Mouse (Mus musculus) lung, postnatal 0 days (tissue): ENCODE measurements around the gene Mon2. TPM values are rescaled to one million over a fixed set of nuclear protein-coding genes. Genes with fewer than 3 reads are reported as not detected.
A peak's percentile ranks its signal among the peaks of the same experiment; 100 is the strongest.

Experiments used
- ATAC-seq: fragments of 200-750 bp; cut with Nextera tagmentation; 2 replicates; pipeline ENCODE4 v1.8.0; 2017; ENCODE audit warnings: moderate library complexity
- DNase-seq: peaks from one replicate; pipeline ENCODE4 v3.0.0-alpha.2; 2016; ENCODE audit warnings: low spot score
- H3K27ac ChIP-seq: fragments of 300-500 bp; sonication (generic); 2 replicates; pipeline ENCODE4 v1.5.1; 2014; ENCODE audit warnings: antibody characterized with exemption, mild to moderate bottlenecking, low read length, mixed read lengths
- H3K27me3 ChIP-seq: fragments of 300-500 bp; sonication (generic); replicated peaks from 2 replicates; pipeline ENCODE4 v1.6.1; 2014; ENCODE audit warnings: low read length, mixed read lengths; ENCODE audit not compliant: insufficient read depth
- H3K36me3 ChIP-seq: fragments of 300-500 bp; sonication (generic); 2 replicates; pipeline ENCODE4 v1.6.1; 2014; ENCODE audit warnings: low read length, mixed read lengths; ENCODE audit not compliant: insufficient read depth
- H3K4me1 ChIP-seq: fragments of 300-500 bp; sonication (generic); 2 replicates; pipeline ENCODE4 v1.6.1; 2014; ENCODE audit warnings: antibody characterized with exemption, low read depth, low read length, mixed read lengths; ENCODE audit not compliant: insufficient read depth
- H3K4me2 ChIP-seq: fragments of 300-500 bp; sonication (generic); replicated peaks from 2 replicates; pipeline ENCODE4 v1.6.1; 2014; ENCODE audit warnings: low read depth, mild to moderate bottlenecking, low read length, moderate library complexity, mixed read lengths
- H3K4me3 ChIP-seq: fragments of 300-500 bp; sonication (generic); 2 replicates; pipeline ENCODE4 v1.5.1; 2014; ENCODE audit warnings: low read depth, low read length
- H3K9ac ChIP-seq: fragments of 300-500 bp; sonication (generic); replicated peaks from 2 replicates; pipeline ENCODE4 v1.6.1; 2014; ENCODE audit warnings: low read depth, mild to moderate bottlenecking
- H3K9me3 ChIP-seq: fragments of 300-500 bp; sonication (generic); 2 replicates; pipeline ENCODE4 v1.6.1; 2016; ENCODE audit warnings: low read length, mixed read lengths
- CTCF ChIP-seq: IDR thresholded peaks from 2 replicates; pipeline ENCODE4 v1.5.1; 2016; ENCODE audit warnings: antibody characterized with exemption, mild to moderate bottlenecking
- EP300 ChIP-seq: IDR thresholded peaks from 2 replicates; pipeline ENCODE4 v1.6.1; 2016; ENCODE audit warnings: antibody characterized with exemption, mild to moderate bottlenecking, control low read depth
- WGBS: fragments of 180-500 bp; shearing (Covaris S2); extraction: QIAGEN DNeasy Blood & Tissue Kit; methylation state at CpG from one replicate; pipeline ENCODE4 v1.1.7; 2014; 5-methylcytosine and 5-hydroxymethylcytosine counted together
- polyA plus RNA-seq: library from polyadenylated mRNA; unstranded; fragments of >200 nt; fragmentation: Nextera tagmentation; extraction: Ambion mirVana; gene quantifications from 2 replicates; pipeline ENCODE4 v1.2.1, GENCODE M21; 2015

Gene Mon2
- polyA plus RNA-seq, 1 experiment from 2014 or later = 26.4 TPM

DNA sequence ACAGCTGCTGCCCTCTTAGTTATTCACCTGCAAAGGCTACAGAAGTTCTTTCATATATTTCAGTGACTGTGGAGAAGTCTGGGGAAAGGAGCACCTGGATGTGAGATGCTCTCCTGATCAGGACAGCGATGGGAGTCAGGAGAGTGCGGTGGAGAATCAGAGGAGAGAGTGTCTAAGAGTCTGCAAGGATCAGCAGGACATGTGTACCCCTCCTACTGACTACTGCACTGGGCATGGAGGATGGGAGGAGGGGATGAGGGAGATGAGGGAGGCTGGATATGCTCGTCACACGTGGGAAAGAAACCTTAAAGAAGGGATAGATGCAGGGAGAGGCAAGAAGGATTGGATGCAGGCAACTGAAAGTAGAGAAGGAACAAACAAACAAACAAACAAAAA lies 112.1 kb downstream of the Mon2 start:
- Histone ChIP-seq H3K36me3 (no peaks in the 10 kb centered on the region), H3K4me2 (no peak overlapping the region), H3K27ac (no peak overlapping the region), H3K9me3 (no peaks in the 10 kb centered on the region), H3K9ac (no peak overlapping the region), H3K4me1 (peaks cover 11% of the 10 kb centered on the region; the same call in 1 of the 2 replicates), H3K4me3 (no peak overlapping the region), H3K27me3 (no peaks in the 10 kb centered on the region)
- no peak for ATAC-seq
- no peak for DNase-seq
- WGBS = 49% methylated on average over 4 of the region's 4 CpGs
- TF ChIP-seq CTCF (no peak), EP300 (no peak)

DNA sequence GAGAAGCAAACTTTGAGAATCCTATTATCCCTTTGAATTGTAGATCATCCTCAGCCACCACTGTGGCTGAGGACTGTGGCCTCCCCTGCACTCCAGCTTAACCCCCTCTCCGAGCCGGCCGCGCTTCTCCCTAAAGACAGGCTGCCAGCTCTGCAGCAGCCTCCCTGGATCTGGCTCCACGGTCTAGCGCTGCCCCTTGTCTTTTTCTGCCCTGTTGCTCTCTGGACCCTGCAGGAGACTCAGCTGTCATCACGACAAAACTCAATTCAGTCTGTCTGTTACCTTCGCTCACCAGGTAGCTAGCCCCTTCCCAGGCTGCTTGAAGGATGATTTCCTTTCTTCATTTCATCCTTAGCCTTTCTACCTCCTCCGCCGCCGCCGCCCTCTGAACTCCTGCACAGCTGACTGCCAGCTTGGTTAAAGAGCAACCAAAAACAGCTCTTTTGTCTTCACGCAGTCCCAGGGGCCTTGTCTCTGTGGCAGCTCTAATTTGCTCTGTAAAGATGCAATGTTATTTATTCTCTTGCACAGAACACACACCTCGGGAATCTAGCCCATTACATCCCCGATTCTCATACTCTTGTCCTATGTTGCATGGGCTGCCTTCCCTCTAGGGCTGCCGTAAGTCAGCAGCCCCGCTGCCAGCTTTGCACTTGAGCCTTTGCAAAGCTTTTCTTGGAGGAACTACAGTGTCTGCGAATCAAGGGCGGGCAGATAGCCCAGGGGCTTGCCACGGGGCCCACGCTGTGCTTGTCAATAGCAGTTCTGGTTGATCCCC lies 112.7 kb downstream of the Mon2 start:
- 17% methylated on average over 21 of the region's 21 CpGs for WGBS
- Histone ChIP-seq H3K9me3 (no peaks in the 10 kb centered on the region), H3K4me2 (peak overlapping the region; percentile 46), H3K4me1 (peaks cover 11% of the 10 kb centered on the region; the same call in 1 of the 2 replicates), H3K36me3 (no peaks in the 10 kb centered on the region), H3K27me3 (no peaks in the 10 kb centered on the region), H3K27ac (no peak overlapping the region), H3K4me3 (no peak overlapping the region), H3K9ac (no peak overlapping the region)
- no peak for DNase-seq
- ATAC-seq = no peak
- no peak for TF ChIP-seq EP300
- no peak for TF ChIP-seq CTCF

DNA sequence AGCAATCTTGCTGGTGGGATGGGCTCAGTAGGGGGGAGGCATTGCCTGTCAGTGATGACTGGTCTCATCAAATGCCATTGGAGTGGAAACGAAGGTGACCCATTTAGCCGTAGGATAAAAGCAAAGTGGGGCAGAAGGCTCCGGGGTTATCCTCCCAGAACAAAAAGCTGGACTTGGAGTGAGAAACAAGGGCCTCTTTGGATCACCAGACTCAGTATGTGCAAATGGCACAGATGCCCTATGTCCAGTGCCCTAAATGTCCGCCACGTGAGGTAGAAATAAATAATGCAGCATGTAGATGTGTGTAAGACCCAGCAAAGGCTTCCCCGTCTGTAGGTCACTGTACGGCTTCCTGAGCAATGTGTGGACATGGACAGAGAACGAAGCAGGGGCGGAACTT lies 113.7 kb downstream of the Mon2 start:
- WGBS = 74% methylated on average over 9 of the region's 9 CpGs
- ATAC-seq = no peak
- Histone ChIP-seq H3K4me1 (peaks cover 11% of the 10 kb centered on the region; the same call in 1 of the 2 replicates), H3K9me3 (no peaks in the 10 kb centered on the region), H3K4me3 (no peak overlapping the region), H3K9ac (no peak overlapping the region), H3K36me3 (no peaks in the 10 kb centered on the region), H3K4me2 (no peak overlapping the region), H3K27me3 (no peaks in the 10 kb centered on the region), H3K27ac (no peak overlapping the region)
- DNase-seq = no peak
- no peak for TF ChIP-seq CTCF
- no peak for TF ChIP-seq EP300

DNA sequence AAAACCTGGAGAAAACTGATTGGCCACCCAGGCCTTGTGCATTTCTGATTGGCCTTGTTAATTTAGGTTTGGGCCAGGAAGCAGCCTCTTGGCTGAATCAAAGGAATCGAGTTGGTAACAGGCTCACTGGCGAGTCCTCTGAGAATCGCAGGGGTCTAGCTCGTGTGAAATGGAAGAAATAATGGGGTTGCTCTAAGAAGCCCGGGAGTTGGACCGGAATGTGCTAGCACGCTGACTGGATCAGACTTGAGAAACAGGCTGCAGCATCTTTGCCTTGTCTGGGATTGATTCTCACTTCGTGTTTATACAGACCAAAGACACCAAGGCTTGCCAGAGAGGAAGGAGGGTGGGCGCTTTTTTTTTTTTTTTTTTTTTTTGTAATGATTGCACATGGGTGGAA lies 114.8 kb downstream of the Mon2 start:
- Histone ChIP-seq H3K27me3 (no peaks in the 10 kb centered on the region), H3K9ac (no peak overlapping the region), H3K36me3 (no peaks in the 10 kb centered on the region), H3K4me3 (no peak overlapping the region), H3K9me3 (no peaks in the 10 kb centered on the region), H3K4me1 (peaks cover 11% of the 10 kb centered on the region; the same call in 1 of the 2 replicates), H3K4me2 (no peak overlapping the region), H3K27ac (no peak overlapping the region)
- peak; percentile 59 for DNase-seq
- no peak for TF ChIP-seq EP300
- no peak for TF ChIP-seq CTCF
- peak; percentile 54 for ATAC-seq
- WGBS = 58% methylated on average over 9 of the region's 9 CpGs

DNA sequence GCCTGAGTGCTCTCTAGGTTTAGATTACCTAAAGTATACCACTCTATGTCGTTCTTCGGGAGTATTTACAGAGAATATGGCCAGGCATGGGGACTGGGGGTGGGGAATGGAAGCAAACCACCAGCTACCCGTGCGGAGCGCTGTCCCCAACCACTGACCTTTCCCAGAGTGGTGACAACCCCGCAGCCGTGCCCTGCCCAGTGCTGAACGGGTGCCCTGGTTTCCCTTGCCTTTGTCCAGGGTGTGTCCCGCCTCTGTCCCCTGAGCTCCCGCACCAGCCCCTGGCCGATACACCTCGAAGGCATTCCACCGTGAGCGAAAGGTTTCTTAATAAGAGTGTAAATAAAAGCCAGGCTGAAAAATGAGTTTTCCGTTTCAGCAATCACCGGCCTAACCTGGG lies 115.6 kb downstream of the Mon2 start:
- H3K27ac ChIP-seq = no peak overlapping the region
- no peaks in the 10 kb centered on the region for H3K9me3 ChIP-seq
- peaks cover 7% of the 10 kb centered on the region; the same call in 1 of the 2 replicates for H3K4me1 ChIP-seq
- no peak overlapping the region for H3K9ac ChIP-seq
- peak; percentile 29 for ATAC-seq
- WGBS = 34% methylated on average over 16 of the region's 16 CpGs
- no peak for DNase-seq
- H3K36me3 ChIP-seq = no peaks in the 10 kb centered on the region
- no peak overlapping the region for H3K4me3 ChIP-seq
- TF ChIP-seq CTCF (no peak), EP300 (no peak)
- H3K27me3 ChIP-seq = no peaks in the 10 kb centered on the region
- peak overlapping the region; percentile 27; the same call in 1 of the 2 replicates for H3K4me2 ChIP-seq

DNA sequence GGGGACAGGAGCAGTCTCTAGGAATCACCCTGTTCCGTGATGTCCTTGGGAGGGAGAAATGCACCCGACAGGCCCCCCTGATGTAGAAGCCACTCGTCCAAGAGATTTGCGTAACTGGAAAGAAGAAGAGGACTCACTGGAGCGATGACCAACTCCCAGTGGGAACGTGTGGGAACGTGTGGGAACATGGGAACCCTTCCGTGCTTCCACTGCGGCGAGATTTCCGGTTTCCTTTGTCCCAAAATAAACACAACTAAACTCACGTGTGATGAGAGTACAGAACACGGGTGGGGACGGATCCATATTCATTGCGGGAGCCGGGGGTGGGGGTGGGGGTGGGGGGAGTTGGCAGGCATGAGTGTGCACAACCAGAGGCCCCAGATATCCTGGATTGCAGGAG lies 116.1 kb downstream of the Mon2 start:
- WGBS = 72% methylated on average over 16 of the region's 16 CpGs

More for the DNA sequence above, 116.1 kb downstream of the Mon2 start:
- Histone ChIP-seq H3K27ac (no peak overlapping the region), H3K36me3 (no peaks in the 10 kb centered on the region), H3K4me1 (peaks cover 7% of the 10 kb centered on the region; the same call in 1 of the 2 replicates), H3K4me3 (no peak overlapping the region), H3K27me3 (no peaks in the 10 kb centered on the region), H3K4me2 (no peak overlapping the region), H3K9ac (no peak overlapping the region), H3K9me3 (no peaks in the 10 kb centered on the region)
- DNase-seq (no peak), ATAC-seq (peak; percentile 18)
- no peak for TF ChIP-seq CTCF
- no peak for TF ChIP-seq EP300
